Mouse (Mus musculus): ENCODE results near the gene Tssk2. TPM values are rescaled to one million over a fixed set of nuclear protein-coding genes. Genes with fewer than 3 reads are reported as not detected.

Tssk2 gene
- polyA plus RNA-seq, 1 experiment from 2014 or later = 0.13 TPM

DNA sequence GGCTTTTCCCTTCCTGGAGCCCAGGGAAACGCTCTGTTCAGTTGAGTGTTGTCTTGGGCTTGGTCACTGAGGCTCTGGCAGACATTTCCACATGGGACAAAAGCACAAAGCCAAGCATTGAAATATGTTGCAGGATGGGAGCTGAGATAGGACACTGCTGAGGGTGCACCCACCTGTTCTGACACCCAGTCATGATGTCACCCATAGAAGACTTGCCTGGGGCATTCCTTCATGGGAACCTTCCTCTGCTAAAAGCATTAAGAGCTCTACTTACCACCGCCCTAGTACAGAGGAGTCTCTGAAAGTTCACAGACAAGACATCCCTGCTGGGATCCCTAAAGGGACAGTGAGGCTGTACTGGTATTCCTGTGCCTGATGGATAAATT, 8.1 kb upstream of the Tssk2 start:
- H3K9me3 ChIP-seq (ENCODE audit: control insufficient read depth, low read length) = no peaks in the 10 kb centered on the region
- no peak overlapping the region for H3K27ac ChIP-seq (replicated peaks; ENCODE audit: low read depth, low read length)
- ATAC-seq (ENCODE audit: low read depth) (no peak), DNase-seq (ENCODE audit: low spot score) (peak; percentile 23)
- no peaks in the 10 kb centered on the region for H3K36me3 ChIP-seq (ENCODE audit: control insufficient read depth, insufficient read depth, low read length)
- peak overlapping the region; percentile 65 for H3K4me2 ChIP-seq (ENCODE audit: low read depth, low read length)
- H3K4me3 ChIP-seq (ENCODE audit: low read depth, low read length) = peak overlapping the region; percentile 76
- peaks cover 20% of the 10 kb centered on the region for H3K4me1 ChIP-seq (ENCODE audit: control insufficient read depth, insufficient read depth, low read length)
- 58% methylated on average over 2 of the region's 2 CpGs for WGBS
- H3K27me3 ChIP-seq (replicated peaks; ENCODE audit: control insufficient read depth, insufficient read depth, low read length) = no peaks in the 10 kb centered on the region
- H3K9ac ChIP-seq (ENCODE audit: low read depth, low read length) = peak overlapping the region; percentile 98

DNA sequence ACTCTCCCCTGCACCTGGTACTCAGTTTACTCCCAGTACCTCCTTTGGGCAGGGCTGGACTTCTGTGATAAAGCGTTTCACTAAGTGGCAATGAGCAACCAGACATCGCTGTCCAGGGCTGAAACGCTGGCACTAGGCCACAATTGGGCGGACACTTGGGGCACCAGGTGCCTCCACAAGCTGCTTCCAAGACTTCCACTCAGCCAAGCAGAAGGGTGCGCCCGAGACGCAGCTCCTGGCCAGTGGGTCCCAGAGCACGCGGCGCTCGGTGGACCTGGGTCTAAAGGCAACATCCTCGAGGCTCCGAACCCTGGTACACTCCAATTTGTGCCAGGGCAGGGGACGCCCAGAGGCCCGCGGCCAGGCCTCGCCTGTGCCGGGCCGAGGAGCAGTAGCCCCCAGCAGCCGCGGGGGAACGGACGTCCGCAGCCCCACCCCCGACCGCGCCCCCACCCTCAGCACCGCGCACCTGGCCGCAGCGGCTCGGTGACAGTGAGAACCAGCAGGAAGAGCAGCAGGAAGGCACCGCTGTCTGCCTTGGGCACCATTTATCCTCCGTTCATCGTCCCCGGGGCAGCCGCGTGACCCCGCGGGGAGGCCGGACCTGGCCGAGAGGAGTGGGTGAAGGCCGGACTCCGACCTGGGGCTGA, 7.4 kb upstream of the Tssk2 start:
- ATAC-seq (ENCODE audit: low read depth) (peak; percentile 47), DNase-seq (ENCODE audit: low spot score) (peak; percentile 81)
- H3K27ac ChIP-seq (replicated peaks; ENCODE audit: low read depth, low read length) = peak overlapping the region; percentile 95
- H3K4me3 ChIP-seq (ENCODE audit: low read depth, low read length) = peak overlapping the region; percentile 76
- H3K27me3 ChIP-seq (replicated peaks; ENCODE audit: control insufficient read depth, insufficient read depth, low read length) = no peaks in the 10 kb centered on the region
- peak overlapping the region; percentile 98 for H3K9ac ChIP-seq (ENCODE audit: low read depth, low read length)
- H3K4me1 ChIP-seq (ENCODE audit: control insufficient read depth, insufficient read depth, low read length) = peaks cover 20% of the 10 kb centered on the region
- H3K36me3 ChIP-seq (ENCODE audit: control insufficient read depth, insufficient read depth, low read length) = no peaks in the 10 kb centered on the region
- WGBS = 0% methylated on average over 17 of the region's 44 CpGs
- H3K4me2 ChIP-seq (ENCODE audit: low read depth, low read length) = peak overlapping the region; percentile 65
- no peaks in the 10 kb centered on the region for H3K9me3 ChIP-seq (ENCODE audit: control insufficient read depth, low read length)

DNA sequence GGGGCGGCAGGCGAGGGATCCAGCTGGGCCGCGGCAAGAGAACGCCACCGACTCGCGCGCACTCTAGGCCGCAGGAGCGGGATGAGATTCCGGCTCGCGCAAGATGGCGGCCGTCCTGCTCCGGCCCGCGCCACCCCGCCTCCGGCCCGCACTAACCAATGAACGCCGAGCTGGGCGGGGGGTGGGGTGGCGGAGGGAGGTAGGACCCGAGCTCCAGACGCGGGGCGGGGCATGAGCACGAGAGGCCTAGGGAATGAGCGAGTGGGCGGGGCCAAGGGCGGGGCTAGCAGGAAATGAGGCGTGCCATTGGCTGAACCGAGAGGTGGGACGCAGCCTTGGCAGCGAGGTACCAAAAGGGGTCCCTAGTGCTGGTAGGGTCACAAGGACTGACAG, 6.9 kb upstream of the Tssk2 start, which contains the start of gene Gm20518:
Gene Gm20518 (minus strand): TSS at position 105 of the 393 bp plus-strand sequence.
- H3K4me1 ChIP-seq (ENCODE audit: control insufficient read depth, insufficient read depth, low read length) = peaks cover 20% of the 10 kb centered on the region
- no peaks in the 10 kb centered on the region for H3K9me3 ChIP-seq (ENCODE audit: control insufficient read depth, low read length)
- DNase-seq (ENCODE audit: low spot score) = peak; percentile 99
- H3K27ac ChIP-seq (replicated peaks; ENCODE audit: low read depth, low read length) = peak within 1 kb of the TSS; percentile 95
- ATAC-seq (ENCODE audit: low read depth) = peak; percentile 97
- peak within 1 kb of the TSS; percentile 65 for H3K4me2 ChIP-seq (ENCODE audit: low read depth, low read length)
- peak within 1 kb of the TSS; percentile 98 for H3K9ac ChIP-seq (ENCODE audit: low read depth, low read length)
- H3K36me3 ChIP-seq (ENCODE audit: control insufficient read depth, insufficient read depth, low read length) = no peaks in the 10 kb centered on the region
- under 1% methylated on average over 11 of the region's 38 CpGs for WGBS
- no peaks in the 10 kb centered on the region for H3K27me3 ChIP-seq (replicated peaks; ENCODE audit: control insufficient read depth, insufficient read depth, low read length)
- peak within 1 kb of the TSS; percentile 76 for H3K4me3 ChIP-seq (ENCODE audit: low read depth, low read length)

DNA sequence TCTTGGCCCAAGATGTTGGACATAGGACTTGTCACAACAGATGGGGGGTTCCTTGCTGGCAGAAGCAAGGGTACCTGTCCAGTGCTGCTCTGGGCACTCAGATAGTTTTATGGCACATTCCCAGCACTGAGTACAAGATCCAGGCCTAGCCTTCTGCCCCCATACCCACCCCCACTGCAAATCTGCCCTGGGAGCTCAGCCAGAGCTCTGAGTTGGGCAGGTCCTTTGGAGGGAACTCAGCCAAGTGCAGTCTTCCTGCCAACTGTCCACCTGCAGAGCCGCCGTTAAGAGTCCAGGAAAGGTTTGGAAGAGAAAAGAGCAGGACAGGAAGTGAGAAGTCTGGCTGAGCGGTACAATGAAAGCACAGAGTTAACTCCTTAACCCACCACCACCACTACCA, 5.8 kb upstream of the Tssk2 start:
- Histone ChIP-seq H3K9ac (ENCODE audit: low read depth, low read length) (no peak overlapping the region), H3K4me1 (ENCODE audit: control insufficient read depth, insufficient read depth, low read length) (peaks cover 20% of the 10 kb centered on the region), H3K36me3 (ENCODE audit: control insufficient read depth, insufficient read depth, low read length) (no peaks in the 10 kb centered on the region), H3K27ac (replicated peaks; ENCODE audit: low read depth, low read length) (no peak overlapping the region), H3K9me3 (ENCODE audit: control insufficient read depth, low read length) (no peaks in the 10 kb centered on the region), H3K27me3 (replicated peaks; ENCODE audit: control insufficient read depth, insufficient read depth, low read length) (no peaks in the 10 kb centered on the region), H3K4me3 (ENCODE audit: low read depth, low read length) (no peak overlapping the region), H3K4me2 (ENCODE audit: low read depth, low read length) (no peak overlapping the region)
- DNase-seq (ENCODE audit: low spot score) (no peak), ATAC-seq (ENCODE audit: low read depth) (no peak)
- 67% methylated on average over 3 of the region's 3 CpGs for WGBS

DNA sequence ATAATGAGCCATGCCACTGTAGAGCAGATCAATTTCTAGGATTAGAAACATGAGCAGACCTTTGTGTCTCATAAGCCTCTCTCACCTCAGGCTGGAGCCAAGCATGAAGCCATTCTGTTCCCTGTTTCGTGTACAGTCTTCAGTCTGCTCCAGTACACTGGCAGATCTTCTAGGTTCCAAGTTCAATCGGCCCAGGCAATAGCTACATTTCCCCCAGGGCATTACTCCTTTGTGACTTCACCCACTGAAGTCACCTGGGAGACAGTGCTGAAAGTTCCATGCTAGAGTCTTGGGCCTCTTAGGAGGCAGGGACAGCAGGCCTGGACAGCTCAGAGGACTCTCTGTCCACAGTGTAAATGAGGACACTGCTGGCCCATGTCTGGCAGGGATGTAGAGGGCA, 4.5 kb upstream of the Tssk2 start, which contains the start of gene Tssk1:
Gene Tssk1 (plus strand): TSS at position 301 of the 400 bp plus-strand sequence.
- no peaks in the 10 kb centered on the region for H3K9me3 ChIP-seq (ENCODE audit: control insufficient read depth, low read length)
- H3K4me1 ChIP-seq (ENCODE audit: control insufficient read depth, insufficient read depth, low read length) = peaks cover 20% of the 10 kb centered on the region
- 70% methylated on average over 2 of the region's 2 CpGs for WGBS
- no peak within 1 kb of the TSS for H3K4me2 ChIP-seq (ENCODE audit: low read depth, low read length)
- DNase-seq (ENCODE audit: low spot score) (no peak), ATAC-seq (ENCODE audit: low read depth) (no peak)
- H3K9ac ChIP-seq (ENCODE audit: low read depth, low read length) = no peak within 1 kb of the TSS
- peaks cover 7% of the 10 kb centered on the region; the same call in 1 of the 2 replicates for H3K36me3 ChIP-seq (ENCODE audit: control insufficient read depth, insufficient read depth, low read length)
- no peak within 1 kb of the TSS for H3K4me3 ChIP-seq (ENCODE audit: low read depth, low read length)
- H3K27me3 ChIP-seq (replicated peaks; ENCODE audit: control insufficient read depth, insufficient read depth, low read length) = no peaks in the 10 kb centered on the region
- H3K27ac ChIP-seq (replicated peaks; ENCODE audit: low read depth, low read length) = no peak within 1 kb of the TSS

DNA sequence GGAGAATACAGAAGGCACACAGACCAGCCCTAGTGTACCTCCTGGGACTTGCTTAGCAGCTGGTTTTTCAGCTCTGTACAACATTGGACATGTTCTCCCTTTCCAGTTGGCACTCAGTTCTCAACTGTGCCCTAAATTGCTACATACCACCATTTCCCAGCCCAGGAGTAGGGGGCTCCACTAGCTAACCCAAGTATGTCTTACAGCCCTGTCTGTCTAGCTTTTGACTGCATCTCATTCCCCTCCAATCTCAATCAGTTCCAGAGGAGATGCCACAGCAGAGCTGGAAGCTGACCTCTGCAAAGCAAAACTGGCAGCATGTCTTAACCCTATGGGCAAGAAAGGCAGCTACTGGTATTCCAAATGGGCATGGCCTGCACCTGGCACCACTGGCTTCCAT, 2.3 kb upstream of the Tssk2 start:
- Histone ChIP-seq H3K27ac (replicated peaks; ENCODE audit: low read depth, low read length) (no peak overlapping the region), H3K4me3 (ENCODE audit: low read depth, low read length) (no peak overlapping the region), H3K4me1 (ENCODE audit: control insufficient read depth, insufficient read depth, low read length) (peaks cover 9% of the 10 kb centered on the region), H3K4me2 (ENCODE audit: low read depth, low read length) (no peak overlapping the region), H3K36me3 (ENCODE audit: control insufficient read depth, insufficient read depth, low read length) (peaks cover 28% of the 10 kb centered on the region), H3K27me3 (replicated peaks; ENCODE audit: control insufficient read depth, insufficient read depth, low read length) (no peaks in the 10 kb centered on the region), H3K9ac (ENCODE audit: low read depth, low read length) (no peak overlapping the region), H3K9me3 (ENCODE audit: control insufficient read depth, low read length) (no peaks in the 10 kb centered on the region)
- DNase-seq (ENCODE audit: low spot score) (no peak), ATAC-seq (ENCODE audit: low read depth) (no peak)

DNA sequence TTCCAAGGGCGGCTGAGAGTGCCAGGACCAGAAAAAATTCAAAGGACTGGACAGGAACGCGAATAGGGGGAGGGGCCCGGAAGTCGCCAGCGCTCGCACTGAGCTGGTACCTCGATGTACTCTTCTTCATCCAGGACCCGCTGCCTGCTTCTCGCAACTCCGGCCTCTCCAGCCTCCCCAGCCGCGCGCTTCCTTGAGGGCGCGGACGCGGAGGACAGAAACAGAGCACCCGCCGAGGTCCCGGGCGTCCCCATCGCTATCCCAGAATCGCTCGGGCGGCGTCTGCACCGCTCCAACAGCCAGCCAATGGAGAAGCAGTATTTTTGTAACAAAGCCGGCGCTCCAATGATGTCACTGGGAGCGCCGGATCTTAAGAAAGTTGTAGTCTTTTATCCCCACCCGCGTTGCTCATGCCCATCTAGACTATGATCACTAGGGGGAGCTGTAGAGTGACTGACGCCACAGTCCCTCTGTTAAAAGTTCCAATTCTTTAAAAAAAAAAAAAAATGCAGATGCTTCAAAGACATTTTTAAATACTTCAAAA, 12.7 kb downstream of the Tssk2 start, which contains the start of gene Ess2:
Gene Ess2 (minus strand): TSS at position 297 of the 544 bp plus-strand sequence.
- peak; percentile 96 for ATAC-seq (ENCODE audit: low read depth)
- WGBS = under 1% methylated on average over 25 of the region's 35 CpGs
- Histone ChIP-seq H3K4me2 (ENCODE audit: low read depth, low read length) (peak within 1 kb of the TSS; percentile 94), H3K27ac (replicated peaks; ENCODE audit: low read depth, low read length) (no peak within 1 kb of the TSS; the same call in 1 of the 2 replicates), H3K36me3 (ENCODE audit: control insufficient read depth, insufficient read depth, low read length) (peaks cover 33% of the 10 kb centered on the region), H3K9ac (ENCODE audit: low read depth, low read length) (peak within 1 kb of the TSS; percentile 80), H3K4me1 (ENCODE audit: control insufficient read depth, insufficient read depth, low read length) (0 out of 2 replicates have a peak, but pooled peaks cover 10% of the 10 kb centered on the region), H3K9me3 (ENCODE audit: control insufficient read depth, low read length) (no peaks in the 10 kb centered on the region), H3K27me3 (replicated peaks; ENCODE audit: control insufficient read depth, insufficient read depth, low read length) (peaks cover 46% of the 10 kb centered on the region), H3K4me3 (ENCODE audit: low read depth, low read length) (peak within 1 kb of the TSS; percentile 77)
- DNase-seq (ENCODE audit: low spot score) = peak; percentile 99

DNA sequence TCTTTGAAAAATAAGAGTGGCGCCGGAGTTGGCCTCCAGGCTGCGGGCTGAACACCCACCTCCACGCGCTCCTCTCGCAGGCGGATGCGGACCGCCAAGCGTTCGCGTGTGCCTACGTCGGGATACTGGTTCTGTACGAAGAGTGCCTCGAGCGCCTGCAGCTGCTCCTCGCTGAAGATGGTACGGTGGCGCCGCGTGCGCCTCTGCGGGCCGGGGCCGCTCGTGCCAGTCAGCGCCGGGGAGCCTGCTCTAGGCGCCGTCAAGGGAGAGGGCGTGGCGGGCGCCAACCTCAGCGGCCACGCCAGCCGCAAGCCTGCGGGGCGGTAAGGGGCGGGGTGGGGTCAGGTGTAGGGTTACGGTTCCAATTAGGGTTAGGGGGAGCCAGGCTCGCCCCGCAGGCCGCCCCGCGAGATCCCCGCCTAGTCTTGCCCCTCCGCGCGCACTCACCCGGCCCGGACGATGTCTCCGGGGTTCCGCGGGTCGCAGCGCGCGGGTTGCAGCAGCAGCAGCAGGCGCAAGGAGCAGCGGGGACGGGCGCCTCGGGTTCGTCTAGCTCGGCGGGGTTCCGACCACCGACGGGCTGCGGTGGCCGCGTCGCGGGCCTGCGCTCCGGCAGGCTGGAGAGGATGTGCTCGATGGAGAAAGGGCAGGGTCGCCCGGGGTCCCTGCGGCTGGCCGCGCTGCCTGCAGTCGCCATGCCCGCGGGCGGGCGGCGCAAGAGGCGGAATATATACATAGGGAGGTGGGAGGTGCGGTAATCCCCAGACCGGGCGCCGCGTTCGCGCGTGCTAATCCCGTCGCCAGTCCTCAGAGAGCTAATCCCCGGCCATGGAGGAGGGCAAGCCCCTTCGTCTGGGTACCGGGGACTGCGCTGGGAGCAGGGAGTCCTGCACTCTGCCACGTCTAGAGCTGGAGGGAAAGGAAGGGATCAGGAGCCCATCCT, 16.1 kb downstream of the Tssk2 start, which contains the start of gene Gsc2:
Gene Gsc2 (minus strand): TSS at position 753 of the 943 bp plus-strand sequence.
- no peak within 1 kb of the TSS for H3K27ac ChIP-seq (replicated peaks; ENCODE audit: low read depth, low read length)
- peaks cover 71% of the 10 kb centered on the region for H3K27me3 ChIP-seq (replicated peaks; ENCODE audit: control insufficient read depth, insufficient read depth, low read length)
- WGBS = under 1% methylated on average over 30 of the region's 106 CpGs
- peak within 1 kb of the TSS; percentile 41 for H3K4me3 ChIP-seq (ENCODE audit: low read depth, low read length)
- ATAC-seq (ENCODE audit: low read depth) (peak; percentile 32; the same call in 1 of the 2 replicates), DNase-seq (ENCODE audit: low spot score) (peak; percentile 12)
- H3K36me3 ChIP-seq (ENCODE audit: control insufficient read depth, insufficient read depth, low read length) = no peaks in the 10 kb centered on the region
- H3K9me3 ChIP-seq (ENCODE audit: control insufficient read depth, low read length) = no peaks in the 10 kb centered on the region; the same call in 1 of the 2 replicates
- 0 out of 2 replicates have a peak, but pooled peaks cover 10% of the 10 kb centered on the region for H3K4me1 ChIP-seq (ENCODE audit: control insufficient read depth, insufficient read depth, low read length)
- peak within 1 kb of the TSS; percentile 81 for H3K4me2 ChIP-seq (ENCODE audit: low read depth, low read length)
- peak within 1 kb of the TSS; percentile 48 for H3K9ac ChIP-seq (ENCODE audit: low read depth, low read length)

Measured in embryonic facial prominence, embryonic 14.5 days (tissue).